Mouse (Mus musculus) heart, embryonic 13.5 days (tissue): ENCODE results near the gene Plekha5. TPM values are rescaled to one million over a fixed set of nuclear protein-coding genes. Genes with fewer than 3 reads are reported as not detected.
"Not testable (repeated sequence)": the region's sequence is repeated elsewhere in the genome, so short reads cannot be mapped to it uniquely, and the experiment has no call there.

Experiments
- ATAC-seq: fragments of 200-750 bp; cut with Nextera tagmentation; 2 replicates; pipeline ENCODE4 v1.8.0; 2017; ENCODE audit warnings: moderate TSS enrichment; ENCODE audit not compliant: insufficient number of reproducible peaks, low FRiP score, low TSS enrichment; ENCODE audit errors: extremely low read depth
- H3K27ac ChIP-seq: fragments of 300-500 bp; sonication (generic); replicated peaks from 2 replicates; pipeline ENCODE4 v1.5.1; 2015; ENCODE audit warnings: moderate library complexity, mild to moderate bottlenecking, inconsistent platforms
- H3K27me3 ChIP-seq: fragments of 300-500 bp; sonication (generic); replicated peaks from 2 replicates; pipeline ENCODE4 v1.6.1; 2015; ENCODE audit warnings: mild to moderate bottlenecking, inconsistent platforms
- H3K36me3 ChIP-seq: fragments of 300-500 bp; sonication (generic); 2 replicates; pipeline ENCODE4 v1.6.1; 2015; ENCODE audit warnings: mild to moderate bottlenecking, inconsistent platforms
- H3K4me1 ChIP-seq: fragments of 300-500 bp; sonication (generic); 2 replicates; pipeline ENCODE4 v1.6.1; 2015; ENCODE audit warnings: inconsistent platforms
- H3K4me2 ChIP-seq: fragments of 300-500 bp; sonication (generic); 2 replicates; pipeline ENCODE4 v1.6.1; 2015; ENCODE audit warnings: inconsistent platforms, mild to moderate bottlenecking, moderate library complexity
- H3K4me3 ChIP-seq: fragments of 300-500 bp; sonication (generic); 2 replicates; pipeline ENCODE4 v1.5.1; 2015; ENCODE audit warnings: moderate library complexity, mild to moderate bottlenecking, inconsistent platforms
- H3K9ac ChIP-seq: fragments of 300-500 bp; sonication (generic); 2 replicates; pipeline ENCODE4 v1.6.1; 2015; ENCODE audit warnings: inconsistent platforms, mild to moderate bottlenecking, moderate library complexity
- H3K9me3 ChIP-seq: fragments of 300-500 bp; sonication (generic); 2 replicates; pipeline ENCODE4 v1.6.1; 2016; ENCODE audit warnings: inconsistent platforms
- WGBS: fragments of 180-500 bp; shearing (Covaris S2); methylation state at CpG from one replicate; pipeline ENCODE4 v1.1.7; 2015; ENCODE audit warnings: mixed read lengths; 5-methylcytosine and 5-hydroxymethylcytosine counted together
- polyA plus RNA-seq: library from polyadenylated mRNA; unstranded; fragments of >200 nt; fragmentation: Nextera tagmentation; extraction: Ambion mirVana; gene quantifications from 2 replicates; pipeline ENCODE4 v1.2.1, GENCODE M21; 2015

Plekha5 gene
- polyA plus RNA-seq, 1 experiment from 2014 or later = 18.7 TPM

DNA sequence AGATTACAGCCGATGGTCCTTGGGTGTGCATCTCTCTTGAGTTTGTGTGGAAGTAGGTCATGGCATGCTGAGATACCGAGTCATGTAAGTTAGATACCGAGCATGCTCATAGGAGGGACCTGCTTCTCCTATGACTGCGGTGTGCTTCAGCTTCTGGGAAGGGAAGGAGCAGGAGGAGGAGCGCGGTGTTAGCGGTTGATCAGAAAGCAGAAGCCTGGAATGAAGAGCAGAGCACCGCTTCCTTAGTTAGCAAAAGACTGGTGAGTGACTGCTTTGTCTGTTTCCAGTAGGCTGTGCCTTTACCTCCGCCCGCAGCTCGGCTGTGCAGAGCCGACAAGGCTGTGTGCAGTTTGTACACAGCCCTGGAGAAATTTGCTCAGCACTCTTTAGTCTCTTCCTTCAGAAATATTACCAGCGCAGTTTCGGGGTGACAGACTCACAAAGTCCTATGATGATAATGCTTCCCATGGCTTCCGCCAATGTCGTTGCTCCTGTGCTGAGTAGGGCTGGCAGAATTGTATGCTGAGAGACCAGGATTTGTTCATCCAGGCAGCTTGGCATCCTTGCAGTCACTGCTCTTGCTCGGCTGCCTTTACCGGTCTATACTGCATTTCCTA, 67.2 kb downstream of the Plekha5 start:
- 68% methylated on average over 18 of the region's 18 CpGs for WGBS
- H3K27me3 ChIP-seq = no peaks in the 10 kb centered on the region
- no peak for ATAC-seq
- H3K4me2 ChIP-seq = peak overlapping the region; percentile 39
- peak overlapping the region; percentile 9; the same call in 1 of the 2 replicates for H3K4me3 ChIP-seq
- H3K4me1 ChIP-seq = peaks cover 34% of the 10 kb centered on the region
- peak overlapping the region; percentile 48 for H3K9ac ChIP-seq
- peak overlapping the region; percentile 43; the same call in 1 of the 2 replicates for H3K27ac ChIP-seq
- no peaks in the 10 kb centered on the region for H3K9me3 ChIP-seq
- no peaks in the 10 kb centered on the region for H3K36me3 ChIP-seq

DNA sequence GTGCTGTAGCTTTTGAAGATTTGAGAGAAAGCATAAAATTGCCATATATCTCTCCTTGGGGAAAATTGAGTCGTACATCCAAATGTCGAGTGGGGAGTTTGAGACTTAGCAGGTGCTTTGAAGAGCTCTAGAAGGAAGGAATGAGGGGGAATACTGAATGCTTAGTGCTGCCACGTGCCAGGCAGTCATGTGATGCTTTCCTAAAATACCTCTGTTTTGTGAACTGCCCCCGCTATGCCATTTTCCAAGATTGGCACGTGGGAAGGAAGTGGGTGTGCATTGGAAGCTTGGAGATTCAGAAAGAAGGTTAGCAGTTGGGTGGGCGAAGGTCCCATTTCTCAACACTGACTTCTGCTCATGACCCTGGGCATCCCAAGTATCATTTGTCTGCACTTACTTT, 68.2 kb downstream of the Plekha5 start:
- H3K27ac ChIP-seq = no peak overlapping the region

DNA sequence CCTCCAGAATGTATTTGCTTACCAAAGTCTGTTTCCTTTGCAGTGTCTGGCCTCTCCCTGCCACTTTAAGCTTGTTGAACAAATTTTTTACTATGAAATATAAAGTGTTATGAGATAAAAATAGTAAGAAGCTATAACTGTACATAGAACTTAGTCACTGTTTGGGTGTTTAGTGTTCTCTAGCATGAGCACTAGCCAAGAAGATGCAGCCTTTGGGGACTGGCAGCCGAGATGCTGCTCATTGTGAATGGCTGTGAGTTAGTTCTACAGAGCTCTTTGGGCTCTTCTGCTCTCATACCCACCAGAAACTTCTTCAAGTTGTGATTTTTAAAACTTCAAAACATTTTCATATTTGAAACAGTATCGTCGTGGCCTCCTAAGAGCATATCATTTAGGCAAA, 74.2 kb downstream of the Plekha5 start:
- H3K9ac ChIP-seq = no peak overlapping the region
- H3K9me3 ChIP-seq = no peaks in the 10 kb centered on the region
- no peak overlapping the region for H3K4me2 ChIP-seq
- peaks cover 7% of the 10 kb centered on the region; the same call in 1 of the 2 replicates for H3K4me1 ChIP-seq
- H3K27ac ChIP-seq = no peak overlapping the region
- 82% methylated on average over 3 of the region's 3 CpGs for WGBS
- ATAC-seq = no peak
- no peak overlapping the region for H3K4me3 ChIP-seq
- no peaks in the 10 kb centered on the region for H3K36me3 ChIP-seq
- no peaks in the 10 kb centered on the region for H3K27me3 ChIP-seq

More for the DNA sequence above, 68.2 kb downstream of the Plekha5 start:
- Histone ChIP-seq H3K36me3 (no peaks in the 10 kb centered on the region), H3K4me1 (peaks cover 27% of the 10 kb centered on the region), H3K4me2 (no peak overlapping the region), H3K9me3 (no peaks in the 10 kb centered on the region), H3K27me3 (no peaks in the 10 kb centered on the region), H3K4me3 (no peak overlapping the region), H3K9ac (no peak overlapping the region)
- ATAC-seq = no peak
- 47% methylated on average over 6 of the region's 6 CpGs for whole genome bisulfite sequencing

DNA sequence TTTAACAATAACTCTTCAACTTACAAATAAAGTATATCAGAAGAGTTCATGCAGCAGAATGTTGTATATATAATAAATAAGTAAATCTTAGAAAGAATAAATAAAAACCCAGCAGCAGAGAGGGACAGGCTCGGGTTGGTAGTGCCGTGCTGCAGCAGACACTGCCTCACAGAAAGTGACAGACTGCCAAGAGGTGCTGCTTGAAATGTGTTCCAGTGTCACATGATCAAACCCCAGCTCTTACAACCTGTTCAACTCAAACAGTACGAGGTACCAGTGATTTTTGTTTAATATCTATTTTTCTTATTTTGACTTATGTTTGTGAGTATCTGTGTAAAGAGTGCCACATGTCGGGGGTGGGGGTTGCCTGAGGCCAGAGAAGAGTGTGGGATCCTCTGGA, 75.1 kb downstream of the Plekha5 start:
- H3K36me3 ChIP-seq = no peaks in the 10 kb centered on the region

DNA sequence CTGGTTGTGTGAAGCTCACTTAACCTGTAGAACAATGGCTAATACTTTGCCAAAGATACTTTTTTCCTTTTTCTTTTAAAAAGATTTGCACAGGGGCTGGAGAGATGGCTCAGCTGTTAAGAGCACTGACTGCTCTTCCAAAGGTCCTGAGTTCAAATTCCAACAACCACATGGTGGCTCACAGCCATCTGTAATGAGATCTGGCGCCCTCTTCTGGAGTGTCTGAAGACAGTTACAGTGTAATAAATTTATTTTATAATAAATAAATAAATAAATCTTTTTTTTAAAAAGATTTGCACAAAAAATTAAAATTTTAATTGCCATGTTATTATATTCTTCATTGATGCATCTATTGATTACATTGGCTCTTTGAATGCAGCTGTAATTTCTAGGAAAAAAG, 77.0 kb downstream of the Plekha5 start:
- not testable (repeated sequence) for ATAC-seq, H3K9me3 ChIP-seq, H3K4me2 ChIP-seq, H3K9ac ChIP-seq, H3K4me3 ChIP-seq, H3K27me3 ChIP-seq, H3K36me3 ChIP-seq, H3K27ac ChIP-seq
- peaks cover 14% of the 10 kb centered on the region; the same call in 1 of the 2 replicates for H3K4me1 ChIP-seq
- WGBS = 70% methylated on average over 1 of the region's 1 CpGs

More for the DNA sequence above, 75.1 kb downstream of the Plekha5 start:
- Histone ChIP-seq H3K27me3 (no peaks in the 10 kb centered on the region), H3K4me1 (peaks cover 7% of the 10 kb centered on the region; the same call in 1 of the 2 replicates), H3K4me2 (no peak overlapping the region), H3K9me3 (no peaks in the 10 kb centered on the region), H3K27ac (no peak overlapping the region), H3K4me3 (no peak overlapping the region), H3K9ac (no peak overlapping the region)
- no peak for ATAC-seq
- 57% methylated on average over 4 of the region's 4 CpGs for WGBS

DNA sequence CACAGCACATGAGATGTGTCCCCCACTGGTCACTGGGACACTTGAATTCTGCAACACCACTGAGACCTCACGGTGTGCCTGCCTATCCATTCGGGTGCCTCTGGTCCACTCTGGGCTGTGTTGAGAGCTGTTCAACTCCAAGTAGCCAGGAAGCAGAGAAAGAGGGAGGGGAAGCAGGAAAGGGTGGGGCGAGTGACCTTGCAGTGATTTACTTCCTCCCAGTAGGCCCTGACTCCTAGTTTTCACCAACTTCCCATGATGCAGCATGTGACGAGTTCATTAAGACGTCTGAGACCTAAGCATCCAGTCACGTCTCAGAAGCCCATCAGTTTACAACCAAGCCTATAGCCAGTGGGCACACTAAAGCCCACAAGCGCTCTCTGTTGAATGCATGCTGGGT, 78.0 kb downstream of the Plekha5 start:
- H3K36me3 ChIP-seq = no peaks in the 10 kb centered on the region

DNA sequence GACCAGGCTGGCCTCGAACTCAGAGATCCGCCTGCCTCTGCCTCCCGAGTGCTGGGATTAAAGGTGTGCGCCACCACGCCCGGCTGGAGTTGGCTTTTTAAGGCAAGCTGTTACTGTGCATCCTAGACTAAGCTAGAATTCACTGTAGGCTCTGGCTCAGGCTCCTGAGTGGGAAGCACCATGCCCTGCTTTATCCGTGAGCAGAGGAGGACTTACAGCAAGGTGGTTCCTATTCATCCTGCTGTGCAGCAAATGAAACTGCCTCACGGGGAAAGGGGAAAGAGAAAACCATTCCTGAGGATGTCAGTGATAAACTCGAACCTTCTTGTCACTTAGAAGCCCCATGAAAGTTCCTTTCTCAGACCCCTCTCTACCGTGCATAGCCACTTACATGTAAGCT, 80.9 kb downstream of the Plekha5 start:
- ATAC-seq = no peak
- no peak overlapping the region for H3K9ac ChIP-seq

More for the DNA sequence above, 78.0 kb downstream of the Plekha5 start:
- Histone ChIP-seq H3K4me1 (peaks cover 19% of the 10 kb centered on the region), H3K4me3 (no peak overlapping the region), H3K9me3 (no peaks in the 10 kb centered on the region), H3K27ac (no peak overlapping the region), H3K9ac (no peak overlapping the region), H3K27me3 (no peaks in the 10 kb centered on the region), H3K4me2 (no peak overlapping the region)
- no peak for ATAC-seq
- WGBS = 89% methylated on average over 7 of the region's 7 CpGs

DNA sequence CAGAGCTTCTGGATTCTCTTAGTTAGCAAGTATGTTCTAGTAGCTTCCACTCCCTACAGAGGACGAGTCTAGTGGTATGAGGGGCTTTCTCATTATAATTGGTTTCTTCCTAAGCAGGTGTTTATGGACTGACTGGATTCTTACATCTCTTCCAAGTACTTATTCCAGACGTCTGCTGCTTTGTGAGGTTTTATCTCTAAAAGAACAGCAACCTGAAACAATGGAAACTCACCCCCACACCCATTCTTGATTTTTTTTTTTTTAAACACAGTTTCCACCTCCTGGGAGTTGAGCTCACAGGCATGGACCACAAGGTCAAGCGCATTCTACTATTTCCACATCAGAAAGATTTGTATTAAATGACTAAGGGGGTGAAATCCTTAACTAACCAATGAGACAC, 83.8 kb downstream of the Plekha5 start:
- Histone ChIP-seq H3K4me2 (no peak overlapping the region), H3K9ac (no peak overlapping the region), H3K27ac (no peak overlapping the region), H3K4me3 (no peak overlapping the region), H3K27me3 (no peaks in the 10 kb centered on the region), H3K36me3 (no peaks in the 10 kb centered on the region), H3K4me1 (peaks cover 40% of the 10 kb centered on the region), H3K9me3 (no peaks in the 10 kb centered on the region)
- 40% methylated on average over 3 of the region's 3 CpGs for WGBS
- ATAC-seq = no peak

More for the DNA sequence above, 80.9 kb downstream of the Plekha5 start:
- Histone ChIP-seq H3K4me1 (peaks cover 34% of the 10 kb centered on the region), H3K27ac (no peak overlapping the region), H3K4me3 (no peak overlapping the region), H3K27me3 (no peaks in the 10 kb centered on the region), H3K4me2 (no peak overlapping the region), H3K36me3 (no peaks in the 10 kb centered on the region), H3K9me3 (no peaks in the 10 kb centered on the region)
- 75% methylated on average over 10 of the region's 10 CpGs for WGBS

DNA sequence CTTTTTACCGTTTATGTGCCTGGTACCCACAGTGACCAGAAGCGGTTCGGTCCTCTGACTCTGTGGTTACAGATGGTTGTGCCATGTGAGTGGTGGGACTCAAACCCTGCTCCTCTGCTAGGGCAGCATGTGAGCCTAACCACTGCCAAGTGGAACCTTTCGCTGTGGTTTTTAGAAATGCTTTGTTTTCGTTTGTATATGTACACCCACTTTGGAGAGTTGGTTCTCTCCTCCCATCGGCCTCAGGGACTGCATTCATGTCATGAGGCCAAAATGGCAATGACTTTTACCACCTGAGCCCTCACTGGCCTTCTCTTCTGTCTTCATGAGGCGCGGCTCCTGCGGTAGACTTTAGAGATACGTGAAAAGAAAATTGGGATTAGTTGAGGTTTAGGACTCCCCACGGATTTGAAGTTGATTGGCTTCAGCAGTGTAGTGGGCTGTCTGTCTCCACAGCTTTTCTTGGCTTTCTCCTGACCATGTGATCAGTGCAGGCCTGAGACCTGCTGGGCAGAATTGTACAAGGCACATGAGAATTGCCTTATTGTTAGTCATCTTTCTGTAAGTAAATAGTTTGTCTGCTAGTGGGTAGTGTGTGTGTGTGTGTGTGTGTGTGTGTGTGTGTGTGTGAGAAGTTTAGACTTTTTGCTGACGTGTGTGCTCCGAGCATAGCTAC, 84.8 kb downstream of the Plekha5 start:
- H3K9me3 ChIP-seq = no peaks in the 10 kb centered on the region
- H3K4me1 ChIP-seq = peaks cover 41% of the 10 kb centered on the region
- H3K36me3 ChIP-seq = no peaks in the 10 kb centered on the region
- no peak overlapping the region for H3K4me2 ChIP-seq
- no peak overlapping the region for H3K27ac ChIP-seq
- no peak overlapping the region for H3K9ac ChIP-seq
- WGBS = 85% methylated on average over 13 of the region's 13 CpGs
- H3K27me3 ChIP-seq = no peaks in the 10 kb centered on the region
- no peak for ATAC-seq
- no peak overlapping the region for H3K4me3 ChIP-seq

DNA sequence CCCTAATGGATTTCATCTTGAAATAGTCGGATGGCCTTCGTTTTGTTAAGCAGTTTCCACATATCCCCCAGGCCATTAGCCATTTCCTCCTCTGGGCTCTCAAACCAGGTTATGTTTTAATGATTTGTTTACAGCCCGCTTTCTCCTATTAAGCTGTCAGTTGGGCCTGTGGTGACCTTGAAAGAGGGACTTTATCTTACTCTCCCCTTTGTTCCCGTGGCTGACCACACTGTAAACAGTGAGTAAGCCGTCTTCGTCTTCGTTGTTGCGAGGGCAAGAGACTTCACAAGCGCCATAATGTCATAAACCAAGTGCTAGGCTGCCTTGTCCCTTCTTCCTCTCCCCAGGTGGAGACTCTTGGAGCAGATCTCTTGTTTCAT, 85.3 kb downstream of the Plekha5 start:
- ATAC-seq = no peak
- WGBS = 55% methylated on average over 9 of the region's 9 CpGs
- peaks cover 42% of the 10 kb centered on the region for H3K4me1 ChIP-seq
- H3K27ac ChIP-seq = no peak overlapping the region
- H3K4me3 ChIP-seq = no peak overlapping the region
- H3K27me3 ChIP-seq = no peaks in the 10 kb centered on the region
- H3K9ac ChIP-seq = no peak overlapping the region
- no peaks in the 10 kb centered on the region for H3K9me3 ChIP-seq
- H3K4me2 ChIP-seq = no peak overlapping the region
- no peaks in the 10 kb centered on the region for H3K36me3 ChIP-seq

DNA sequence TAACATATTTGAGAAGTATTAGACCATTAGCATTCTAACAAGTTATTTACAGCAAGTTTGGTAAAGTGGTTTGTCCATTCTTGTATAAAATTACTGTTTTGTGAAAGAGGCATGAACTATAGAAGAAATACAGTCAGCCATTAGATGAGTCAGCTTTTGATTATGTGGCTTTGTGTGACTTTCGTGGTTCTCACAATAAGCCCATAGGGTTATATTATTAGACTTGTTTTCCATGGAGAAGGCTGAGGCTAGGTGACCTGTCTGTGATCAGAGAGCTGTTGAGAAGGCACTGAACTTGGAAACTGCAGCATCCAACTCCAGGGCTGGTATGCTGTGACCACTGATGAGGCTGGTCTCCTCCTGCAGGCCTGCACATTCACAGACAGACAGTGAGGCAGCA, 88.2 kb downstream of the Plekha5 start:
- no peak overlapping the region for H3K9ac ChIP-seq
- no peak overlapping the region for H3K4me3 ChIP-seq
- H3K36me3 ChIP-seq = no peaks in the 10 kb centered on the region
- H3K27me3 ChIP-seq = no peaks in the 10 kb centered on the region
- 0 out of 2 replicates have a peak overlapping the region, but pooled peaks have one; percentile 15 for H3K27ac ChIP-seq
- no peak for ATAC-seq
- no peak overlapping the region for H3K4me2 ChIP-seq
- 74% methylated on average over 1 of the region's 1 CpGs for WGBS
- peaks cover 46% of the 10 kb centered on the region for H3K4me1 ChIP-seq
- no peaks in the 10 kb centered on the region for H3K9me3 ChIP-seq

DNA sequence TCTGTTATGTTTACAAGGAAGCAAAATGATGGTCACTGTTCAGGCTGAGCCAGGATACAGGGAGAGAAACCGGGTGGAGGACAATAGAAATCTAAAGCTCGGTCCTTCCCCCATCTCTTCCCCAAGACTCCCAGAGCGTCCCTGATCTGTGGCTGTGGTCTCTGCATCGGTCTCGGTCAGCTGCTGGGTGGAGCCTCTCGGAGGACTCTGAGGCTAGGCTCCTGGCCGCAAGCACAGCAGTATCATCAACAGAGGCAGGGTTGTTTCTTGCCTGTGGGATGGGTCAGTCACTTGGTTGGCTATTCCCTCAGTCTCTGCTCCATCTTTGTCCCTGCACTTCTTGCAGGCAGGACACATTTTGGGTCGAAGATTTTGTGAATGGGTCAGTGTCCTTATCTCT, 88.6 kb downstream of the Plekha5 start:
- no peak; the same call in 1 of the 2 replicates for ATAC-seq
- Histone ChIP-seq H3K27me3 (no peaks in the 10 kb centered on the region), H3K27ac (0 out of 2 replicates have a peak overlapping the region, but pooled peaks have one; percentile 15), H3K9ac (no peak overlapping the region), H3K36me3 (no peaks in the 10 kb centered on the region), H3K9me3 (no peaks in the 10 kb centered on the region), H3K4me1 (peaks cover 42% of the 10 kb centered on the region), H3K4me2 (no peak overlapping the region), H3K4me3 (no peak overlapping the region)
- 48% methylated on average over 8 of the region's 8 CpGs for WGBS
